Mouse (Mus musculus) frontal cortex, postnatal 25 days (tissue): ENCODE results near the gene Kif26b.

Experiments
- DNase-seq, 2 experiments: peaks; one replicate each; pipeline ENCODE4 v3.0.0; 2022; ENCODE audit warnings: low spot score in 2 of 2

The Kif26b gene

DNA sequence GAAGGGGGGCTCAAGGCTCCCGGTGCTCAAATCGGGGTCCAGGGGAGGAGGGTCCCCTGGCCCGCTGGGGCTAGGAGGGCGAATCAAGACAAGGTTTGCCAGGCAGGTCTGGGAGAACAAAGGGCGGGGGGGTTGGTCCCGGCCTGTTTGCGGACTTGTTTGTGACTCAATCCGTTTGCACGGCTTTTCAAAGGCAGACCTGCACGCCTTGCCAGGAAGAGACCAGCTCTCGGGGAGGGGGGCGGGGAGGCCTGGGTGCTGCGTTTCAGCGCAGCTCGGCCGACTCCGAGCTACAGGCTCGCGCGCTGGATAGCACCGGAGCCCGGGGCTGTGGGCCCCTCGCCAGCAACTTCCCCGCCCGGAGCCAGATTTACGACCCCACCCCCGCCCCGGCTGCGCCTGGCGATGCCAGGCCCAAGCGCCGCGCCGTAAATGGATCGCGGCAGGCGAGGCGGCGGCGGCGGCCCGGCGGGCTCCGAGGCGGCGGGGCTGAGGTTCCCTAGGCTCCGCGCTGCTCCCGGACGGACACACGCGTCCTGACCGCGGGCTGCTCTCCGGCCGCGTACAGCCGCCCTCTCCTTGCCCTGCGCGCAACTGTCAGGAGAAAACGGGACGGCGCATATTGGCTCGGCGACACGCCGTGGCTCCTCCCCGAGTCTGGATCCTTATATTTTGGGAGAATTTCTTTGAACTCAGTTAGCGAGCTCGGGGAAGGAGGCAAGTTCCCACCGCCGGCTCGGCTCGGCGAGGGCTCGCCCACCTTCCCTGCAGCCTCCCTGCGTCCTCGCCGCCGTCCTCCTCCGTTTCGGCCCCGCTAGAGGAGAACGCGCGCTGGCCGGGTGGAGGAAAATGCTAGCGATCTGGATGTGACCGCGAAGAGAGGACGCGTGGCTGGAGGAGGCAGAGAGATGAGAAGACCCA lies at the start of gene Kif26b:
Gene Kif26b (plus strand): TSS at position 695 of the 921 bp plus-strand sequence.
- peak; percentile 22 to 31 for DNase-seq

DNA sequence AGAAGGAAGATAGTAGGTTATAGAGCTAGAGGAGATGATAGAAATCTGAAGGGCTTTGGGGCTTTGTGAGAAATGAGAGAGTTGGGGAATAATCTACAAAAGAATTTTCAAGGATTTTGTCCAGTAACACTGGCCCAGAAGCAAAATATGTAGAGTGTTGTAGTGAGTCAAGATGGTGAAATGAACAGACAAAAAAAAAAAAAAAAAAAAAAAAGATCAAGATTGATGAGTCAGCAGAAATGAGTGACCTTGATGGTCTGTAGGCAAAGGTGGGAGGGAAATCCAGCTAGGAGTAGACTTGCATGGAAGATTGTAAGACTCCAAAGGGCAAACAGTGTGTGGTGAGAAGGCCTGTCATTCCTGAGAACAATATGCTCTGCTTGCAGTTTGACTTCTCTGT lies 45.1 kb upstream of the Kif26b start:
- no peak for DNase-seq

GRCm38 (mm10) chr1:178485138-178485867 lies 43.6 kb upstream of the Kif26b start:
- DNase-seq, result no peak

DNA sequence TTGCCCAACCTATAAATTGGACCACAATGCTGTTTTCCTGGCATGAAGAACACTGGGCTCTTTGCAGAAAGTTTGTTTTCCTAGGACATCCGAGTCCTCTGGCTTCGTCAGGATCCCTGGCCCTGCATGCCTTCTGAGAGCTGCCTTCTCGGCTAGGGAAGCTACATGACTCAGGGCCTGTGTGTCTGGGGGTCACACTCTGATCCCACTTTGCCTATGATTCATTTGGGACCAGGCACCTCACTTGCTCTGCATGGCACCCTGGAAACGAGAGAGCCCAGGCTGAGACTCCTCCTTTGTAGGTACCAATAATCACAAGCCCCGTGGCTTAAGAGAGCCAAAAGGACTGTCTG lies 43.1 kb upstream of the Kif26b start:
- DNase-seq, result no peak

GRCm38 (mm10) chr1:178486828-178487227 lies 42.1 kb upstream of the Kif26b start:
- peak; percentile 16 to 19 for DNase-seq

- no peak for DNase-seq
Observed at GRCm38 (mm10) chr1:178489127-178489526, 39.8 kb upstream of the Kif26b start.

DNA sequence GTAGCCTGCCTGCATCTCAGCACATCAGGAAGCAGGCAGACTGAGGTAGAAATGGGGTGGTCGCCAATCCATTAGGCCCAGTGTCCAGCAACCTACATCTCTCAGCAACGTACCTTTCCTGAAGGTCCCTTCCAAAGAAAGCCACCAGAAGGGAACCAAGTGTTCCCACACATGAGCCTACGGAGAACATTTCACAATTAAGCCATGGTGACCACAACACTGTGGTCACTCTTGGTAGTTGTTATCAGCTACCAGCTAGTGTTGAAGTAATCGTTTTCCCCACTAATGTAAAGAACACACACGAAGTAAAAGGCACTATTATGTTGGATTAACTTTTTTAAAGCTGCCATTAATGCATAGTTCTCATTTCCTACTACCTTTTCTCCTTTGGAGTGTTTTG lies 37.2 kb upstream of the Kif26b start:
- no peak for DNase-seq

DNA sequence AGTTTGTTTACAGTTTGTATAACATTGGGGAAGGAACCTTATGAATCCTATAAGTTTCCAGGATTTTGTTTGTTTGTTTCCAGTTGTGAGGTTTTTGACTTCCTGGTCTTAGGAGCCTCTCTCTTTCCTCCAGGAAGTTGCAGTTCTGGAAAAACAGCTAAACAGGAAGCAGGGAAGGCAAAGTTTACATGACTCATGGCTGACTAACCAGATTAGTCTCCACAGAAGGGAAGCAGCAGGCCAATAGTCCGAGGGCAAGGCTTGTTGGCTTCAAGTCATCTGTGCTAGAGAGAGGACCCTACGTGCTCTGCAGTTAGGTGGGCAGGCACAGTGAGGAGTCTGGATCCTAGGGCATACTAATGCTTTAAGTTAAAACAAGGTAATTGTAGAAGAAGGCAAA lies 36.4 kb upstream of the Kif26b start:
- no peak for DNase-seq

- no peak for DNase-seq
Observed at GRCm38 (mm10) chr1:178496186-178496585, 32.7 kb upstream of the Kif26b start.

DNA sequence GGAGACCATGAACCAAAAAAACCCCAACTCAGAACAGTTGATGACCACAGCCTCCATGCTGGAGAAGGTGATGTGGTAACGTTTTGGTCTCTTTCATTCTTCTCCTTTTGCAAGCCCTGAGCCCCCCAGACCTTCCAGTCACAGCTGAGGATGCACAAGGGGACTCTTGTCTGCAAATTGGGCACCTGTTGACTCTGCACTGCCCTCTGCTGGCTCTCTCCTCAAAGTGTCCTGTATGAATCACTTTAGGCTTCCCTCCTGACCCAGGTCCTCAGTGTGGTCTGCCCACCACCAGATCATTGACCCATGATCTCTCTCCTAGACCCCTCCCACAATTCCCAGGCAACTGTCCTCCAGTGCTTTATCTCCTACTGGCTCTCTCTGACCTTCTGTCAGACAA lies 32.1 kb upstream of the Kif26b start:
- no peak for DNase-seq

DNA sequence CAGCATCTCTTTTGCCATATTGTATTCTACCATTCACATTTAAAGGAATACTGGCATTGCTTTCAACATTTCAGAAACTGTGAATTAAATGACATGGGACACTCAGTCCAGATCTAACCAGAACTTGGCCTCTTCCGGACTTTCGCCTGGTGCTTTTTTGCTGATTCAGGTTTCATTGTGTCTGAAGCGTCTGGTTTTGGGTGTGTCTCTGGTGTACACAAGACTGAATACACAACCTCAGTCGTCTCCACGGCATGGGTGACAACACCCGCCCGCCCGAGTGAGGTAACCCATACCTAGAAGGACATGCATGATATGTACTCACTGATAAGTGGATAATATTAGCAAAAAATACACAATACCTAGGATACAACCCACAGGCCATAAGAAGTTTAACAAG lies 22.0 kb upstream of the Kif26b start:
- DNase-seq, result no peak

DNA sequence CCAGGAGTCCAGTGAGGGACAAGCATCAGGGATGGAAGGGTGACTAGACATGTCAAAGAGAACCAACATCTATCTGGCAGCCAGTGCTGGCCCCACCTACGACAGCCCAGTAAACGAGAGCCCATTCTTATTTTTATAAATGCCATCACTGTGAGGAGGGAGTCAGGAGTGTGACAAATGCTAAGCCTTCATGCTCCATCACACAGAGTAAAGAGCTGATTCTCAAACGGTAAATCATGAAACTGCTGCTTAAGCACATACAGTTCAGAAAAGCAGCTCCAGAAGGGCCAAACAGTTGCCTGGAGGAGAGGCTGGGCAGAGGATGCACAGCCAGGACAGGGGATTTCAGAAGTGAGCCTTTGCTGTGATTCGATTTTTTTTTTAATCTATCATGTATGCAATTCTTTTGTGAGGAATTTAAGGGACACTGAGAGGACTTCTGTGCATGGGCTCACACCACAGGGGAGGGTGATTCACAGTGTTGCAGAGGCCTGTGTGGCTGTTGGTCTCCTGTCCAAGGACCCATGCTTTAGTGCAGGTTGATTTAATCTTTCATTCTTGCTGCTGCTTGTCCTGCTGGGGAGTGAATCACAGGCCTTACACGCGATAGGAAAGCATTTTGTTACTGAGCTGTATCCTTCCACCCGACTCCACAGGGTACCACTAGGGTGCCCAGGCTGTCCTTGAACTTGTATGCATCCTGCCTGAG lies 16.4 kb upstream of the Kif26b start:
- DNase-seq, result no peak

DNA sequence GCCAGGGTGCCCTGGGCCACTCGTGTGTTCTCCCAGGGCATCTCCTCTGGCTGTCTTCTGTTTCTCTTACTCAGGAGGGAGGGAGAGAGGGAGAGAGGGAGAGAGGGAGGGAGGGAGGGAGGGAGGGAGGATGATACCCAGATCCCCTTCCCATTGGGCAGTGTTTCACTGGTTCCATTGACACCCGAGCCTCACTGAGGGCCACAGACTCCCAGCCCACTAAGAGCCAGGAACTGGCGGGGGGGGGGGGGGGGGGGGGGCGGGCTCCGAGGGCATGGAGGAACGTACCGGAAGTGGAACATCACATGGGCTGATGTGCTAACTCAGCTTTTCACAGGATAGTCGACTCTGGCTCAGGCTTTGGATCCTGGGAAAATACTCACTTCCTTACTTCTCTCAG lies 15.0 kb upstream of the Kif26b start:
- DNase-seq, result no peak

DNA sequence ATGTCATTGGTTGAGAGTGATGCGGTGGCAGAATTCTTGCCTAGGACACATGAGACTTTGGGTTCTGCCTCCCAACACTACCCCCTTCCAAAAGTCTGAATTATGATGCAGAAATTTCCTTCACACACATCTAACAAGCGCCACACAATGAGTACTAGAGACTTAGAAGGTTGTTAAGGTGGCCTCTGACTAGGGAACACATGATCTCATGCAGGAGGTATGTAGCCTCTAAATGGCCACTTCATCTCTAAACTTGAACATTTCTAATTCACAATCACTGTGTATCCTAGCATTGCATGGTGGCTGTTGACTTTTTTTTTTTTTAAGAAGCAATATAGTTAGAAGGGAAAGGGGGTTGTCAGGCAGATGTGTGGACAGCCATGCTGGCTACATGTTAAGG lies 13.1 kb upstream of the Kif26b start:
- no peak for DNase-seq

- DNase-seq, result no peak
Observed at GRCm38 (mm10) chr1:178522389-178522788, 6.5 kb upstream of the Kif26b start.

- DNase-seq, result no peak
Observed at GRCm38 (mm10) chr1:178523152-178523551, 5.8 kb upstream of the Kif26b start.

- DNase-seq, result peak; percentile 67
Observed at GRCm38 (mm10) chr1:178527185-178527546, 1.8 kb upstream of the Kif26b start.

GRCm38 (mm10) chr1:178527547-178528361 lies 1.2 kb upstream of the Kif26b start:
- peak; percentile 21 to 24 for DNase-seq

DNA sequence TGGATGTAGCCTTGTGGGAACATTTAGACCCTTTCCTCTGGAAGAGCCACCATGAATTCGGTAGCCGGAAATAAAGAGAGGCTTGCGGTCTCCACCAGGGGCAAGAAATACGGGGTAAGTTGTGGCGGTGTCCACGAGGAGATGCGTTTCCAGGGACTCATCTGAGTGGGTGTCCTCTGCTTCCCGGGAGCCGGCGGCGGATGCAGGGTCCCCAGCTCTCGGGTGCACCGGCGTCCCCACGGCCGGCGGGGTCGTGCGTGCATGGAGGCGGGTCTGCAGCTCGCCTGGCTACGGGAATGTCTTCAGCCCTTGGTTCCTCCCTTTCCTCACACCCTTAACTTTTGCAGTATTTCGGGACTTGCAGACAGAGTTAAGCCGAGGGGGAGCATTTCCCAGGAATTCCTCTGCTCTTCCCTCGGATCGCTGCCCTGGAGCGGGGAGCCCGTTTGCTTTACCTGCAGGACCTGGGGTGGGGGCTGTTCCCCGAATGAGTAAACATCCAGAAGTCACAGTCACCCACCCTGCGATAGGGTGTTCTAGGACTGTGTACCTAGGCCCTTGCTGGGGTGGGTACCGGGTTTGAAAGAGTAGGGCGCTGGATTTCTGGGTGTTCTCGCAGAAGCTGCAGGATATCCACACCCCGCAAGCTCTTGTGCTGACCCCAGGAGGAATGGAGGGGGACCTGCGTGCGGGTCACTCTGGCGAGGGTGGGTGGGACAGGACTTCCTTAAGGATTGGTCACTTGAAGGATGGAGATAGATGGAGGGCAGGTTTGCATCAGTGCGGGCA lies 781 bp downstream of the Kif26b start:
- DNase-seq, result peak; percentile 7 to 22

GRCm38 (mm10) chr1:178530301-178531078 lies 1.6 kb downstream of the Kif26b start:
- peak; percentile 71 to 79 for DNase-seq
